Mouse (Mus musculus): ENCODE measurements at regions not wholly inside any gene's neighbourhood (a gene's known extent, or its start where the extent isn't known, plus 50 kb on each side); places are given as distances from the start of the nearest gene placed in this dataset.

DNA sequence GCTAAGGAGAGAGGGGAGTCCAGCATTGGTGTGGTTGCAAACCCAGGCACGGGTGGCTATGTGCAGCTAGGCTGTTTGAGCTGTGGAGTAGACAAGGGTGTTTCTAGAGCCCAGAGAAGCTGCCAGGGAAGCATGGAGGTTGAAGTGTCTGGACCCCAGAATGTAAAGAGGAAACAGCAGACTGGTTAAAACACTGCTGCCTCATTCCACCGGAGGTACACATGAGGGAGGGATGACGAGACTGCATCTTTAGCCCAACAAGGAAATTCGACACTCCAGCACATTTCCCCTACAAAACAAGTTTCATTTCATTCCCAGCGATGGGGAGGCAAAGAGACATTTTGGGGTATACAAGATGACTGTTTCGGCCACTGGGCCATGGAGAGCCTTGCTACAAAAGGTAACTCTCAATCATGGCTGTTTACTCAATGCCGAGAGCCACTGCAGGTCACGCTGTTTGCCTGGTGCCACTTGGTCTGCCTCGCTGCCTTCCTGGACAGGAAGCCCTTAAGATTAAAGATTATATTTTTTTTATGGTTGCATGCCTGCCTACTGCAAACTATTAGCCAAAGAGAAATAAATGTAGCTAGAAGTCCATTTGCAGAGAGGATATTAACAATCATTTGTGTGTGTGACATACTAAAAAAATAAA, 176.9 kb upstream of the Arglu1 start:
- ATAC-seq (replicated peaks; ENCODE audit: low FRiP score, low TSS enrichment, poor library complexity, severe bottlenecking): no peak

DNA sequence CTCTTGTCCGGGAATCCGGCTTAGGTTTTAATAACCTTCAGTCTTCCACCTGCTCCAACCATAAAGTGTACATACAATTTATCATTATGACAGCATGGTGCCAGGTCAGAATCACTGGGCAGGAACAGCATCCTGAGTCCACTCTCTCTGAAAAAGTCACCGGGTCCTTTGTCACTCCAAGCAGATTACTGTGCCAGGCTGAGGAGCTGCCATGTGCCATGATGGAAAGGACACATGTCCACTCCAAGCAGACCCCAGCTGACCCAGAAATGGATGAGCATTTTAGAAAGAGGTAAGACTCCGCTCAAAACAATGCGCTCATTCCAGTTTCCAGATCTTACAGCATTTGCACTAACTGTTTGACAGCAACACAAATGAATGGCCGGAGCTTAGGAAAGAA, 172.4 kb upstream of the Arglu1 start:
- no peak for ATAC-seq (replicated peaks; ENCODE audit: low FRiP score, low TSS enrichment, poor library complexity, severe bottlenecking)

- ATAC-seq (replicated peaks; ENCODE audit: low FRiP score, low TSS enrichment, poor library complexity, severe bottlenecking): no peak
Measured at GRCm38 (mm10) chr8:8861331-8861940, 171.1 kb upstream of the Arglu1 start.

DNA sequence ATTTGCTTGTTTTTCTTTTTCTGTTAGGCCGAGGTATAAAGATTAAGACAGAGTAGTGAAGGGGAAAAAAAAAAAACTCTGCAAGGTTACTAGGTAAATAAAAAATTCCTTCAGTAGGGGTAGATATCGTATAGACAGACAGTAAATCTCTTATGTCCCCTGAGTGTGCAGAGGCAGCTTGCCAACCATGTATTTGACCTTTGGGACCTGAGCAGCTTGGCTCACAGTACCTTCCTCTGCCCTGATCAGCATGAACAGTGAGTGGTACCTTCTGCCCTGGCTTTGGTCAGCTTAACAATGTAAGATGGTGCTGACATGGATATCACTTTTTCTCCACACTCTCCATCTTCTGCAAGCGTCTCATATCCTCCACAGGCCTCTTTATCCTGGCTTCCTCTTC, 168.3 kb upstream of the Arglu1 start:
- no peak for ATAC-seq (replicated peaks; ENCODE audit: low FRiP score, low TSS enrichment, poor library complexity, severe bottlenecking)

DNA sequence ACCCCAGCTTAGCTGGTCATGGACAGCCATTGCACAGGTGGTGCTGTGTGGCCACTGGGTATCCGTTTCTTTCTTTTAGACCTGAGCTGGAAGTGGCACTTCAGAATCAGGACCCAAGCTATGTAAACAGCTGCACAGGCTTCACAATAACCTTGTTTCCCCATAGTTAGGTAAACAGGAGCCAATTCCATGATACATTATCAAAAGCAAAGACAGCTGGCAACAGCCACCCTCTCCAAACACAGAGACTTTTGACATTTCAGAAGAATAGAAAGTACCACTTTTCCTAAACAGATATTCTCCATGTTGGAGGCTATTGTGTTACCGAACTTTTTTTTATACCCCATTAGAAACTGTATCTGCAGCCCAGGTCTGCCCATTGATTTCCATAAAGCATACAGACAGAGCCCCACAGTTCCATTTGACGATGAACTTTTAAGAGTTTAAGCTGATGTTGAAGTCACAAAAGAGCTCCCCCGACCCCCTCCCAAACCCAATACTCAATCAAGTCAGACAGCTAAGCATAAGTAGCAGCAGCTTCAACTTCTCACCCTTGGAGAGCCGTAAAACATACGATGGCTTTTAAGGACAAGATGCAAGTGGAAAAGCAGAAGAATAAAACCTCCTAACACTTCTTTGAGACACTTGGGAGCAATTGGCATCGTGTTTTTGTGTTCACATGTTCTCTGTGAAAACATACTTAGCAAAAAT, 162.5 kb upstream of the Arglu1 start:
- ATAC-seq (replicated peaks; ENCODE audit: low FRiP score, low TSS enrichment, poor library complexity, severe bottlenecking): no peak

DNA sequence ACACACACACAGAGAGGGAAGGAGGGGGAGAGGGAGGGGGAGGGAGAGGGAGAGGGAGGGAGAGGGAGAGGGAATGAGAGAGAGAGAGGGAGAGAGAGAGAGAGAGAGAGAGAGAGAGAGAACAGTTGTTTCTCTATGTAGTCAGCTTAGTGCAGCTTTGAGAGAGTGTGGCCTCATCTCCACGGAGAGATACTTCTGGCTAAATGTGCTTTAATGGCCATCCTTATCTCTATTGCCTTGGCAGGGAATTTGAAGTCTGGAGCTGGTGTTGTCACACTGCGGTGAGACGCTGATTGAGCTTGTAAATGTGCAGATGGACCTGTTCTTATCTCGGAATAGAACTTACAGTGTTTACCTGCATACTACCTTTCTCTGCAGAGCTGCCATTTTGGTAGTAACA, 160.9 kb upstream of the Arglu1 start:
- ATAC-seq (replicated peaks; ENCODE audit: low FRiP score, low TSS enrichment, poor library complexity, severe bottlenecking): no peak

DNA sequence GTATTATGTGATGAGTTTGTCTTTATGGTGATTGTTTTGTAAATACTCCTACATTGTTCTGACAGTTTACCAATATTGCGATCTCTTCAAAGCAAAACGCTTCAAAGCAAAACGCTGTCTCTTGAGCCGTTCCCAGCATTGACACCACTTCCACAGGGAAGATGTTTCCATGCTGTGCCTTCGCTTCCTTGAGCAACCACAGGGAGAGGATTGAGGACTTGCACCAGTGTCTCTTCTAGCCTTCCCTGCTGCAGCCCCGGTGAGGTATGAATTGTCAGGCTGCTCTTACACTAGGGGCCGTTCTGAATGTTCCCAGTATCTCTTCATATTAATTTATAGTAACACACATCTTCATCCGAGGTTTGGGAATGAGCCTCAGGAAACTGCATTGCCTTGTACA, 160.4 kb upstream of the Arglu1 start:
- no peak for ATAC-seq (replicated peaks; ENCODE audit: low FRiP score, low TSS enrichment, poor library complexity, severe bottlenecking)

DNA sequence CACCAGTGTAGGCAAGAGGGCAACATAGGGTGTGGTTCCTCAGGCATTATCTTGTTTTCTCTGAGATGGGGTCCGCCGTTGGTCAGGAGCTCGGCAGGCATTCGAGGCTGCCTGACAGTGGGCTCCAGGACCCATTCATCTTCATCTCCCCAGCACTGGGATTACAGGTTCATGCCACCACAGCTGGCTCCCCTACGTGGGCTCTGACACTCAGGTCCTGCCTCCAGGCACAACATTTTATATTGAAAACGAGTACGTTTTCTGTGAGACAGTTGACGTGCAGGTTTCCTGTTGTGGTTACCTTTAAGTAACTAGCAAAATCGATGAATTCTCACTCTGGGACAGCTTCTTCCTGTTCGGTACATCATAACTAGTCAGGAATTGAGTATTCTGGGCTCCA, 157.3 kb upstream of the Arglu1 start:
- ATAC-seq (replicated peaks; ENCODE audit: low FRiP score, low TSS enrichment, poor library complexity, severe bottlenecking): no peak

DNA sequence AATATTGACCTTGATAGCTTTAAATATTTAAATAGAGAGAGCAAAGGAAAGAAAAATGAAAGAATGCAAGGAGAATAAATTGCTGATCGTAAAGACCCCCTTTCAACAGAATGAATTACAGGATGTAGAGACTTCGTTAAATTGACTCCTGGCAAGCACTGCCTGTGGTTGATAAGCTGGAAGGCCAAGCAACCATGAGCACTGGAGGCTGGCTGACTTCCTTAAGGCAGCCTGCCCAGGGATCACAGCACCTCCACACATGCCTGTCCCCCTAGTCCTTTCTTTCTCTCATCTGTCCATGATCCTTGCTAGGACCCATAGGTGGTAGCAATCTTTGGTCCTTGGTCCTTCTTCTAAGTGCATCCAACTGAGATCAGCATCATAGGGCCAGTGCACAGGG, 152.0 kb upstream of the Arglu1 start:
- no peak for ATAC-seq (replicated peaks; ENCODE audit: low FRiP score, low TSS enrichment, poor library complexity, severe bottlenecking)

DNA sequence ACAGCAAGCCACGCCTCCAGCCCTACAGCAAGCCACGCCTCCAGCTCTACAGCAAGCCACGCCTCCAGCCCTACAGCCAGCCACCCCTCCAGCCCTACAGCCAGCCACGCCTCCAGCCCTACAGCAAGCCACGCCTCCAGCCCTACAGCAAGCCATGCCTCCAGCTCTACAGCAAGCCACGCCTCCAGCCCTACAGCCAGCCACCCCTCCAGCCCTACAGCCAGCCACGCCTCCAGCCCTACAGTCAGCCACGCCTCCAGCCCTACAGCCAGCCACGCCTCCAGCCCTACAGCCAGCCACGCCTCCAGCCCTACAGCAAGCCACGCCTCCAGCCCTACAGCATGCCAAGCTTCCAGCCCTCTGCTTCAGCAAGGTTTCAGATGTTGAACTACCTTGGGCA, 145.8 kb upstream of the Arglu1 start:
- ATAC-seq (replicated peaks; ENCODE audit: low FRiP score, low TSS enrichment, poor library complexity, severe bottlenecking): peak; percentile 80

DNA sequence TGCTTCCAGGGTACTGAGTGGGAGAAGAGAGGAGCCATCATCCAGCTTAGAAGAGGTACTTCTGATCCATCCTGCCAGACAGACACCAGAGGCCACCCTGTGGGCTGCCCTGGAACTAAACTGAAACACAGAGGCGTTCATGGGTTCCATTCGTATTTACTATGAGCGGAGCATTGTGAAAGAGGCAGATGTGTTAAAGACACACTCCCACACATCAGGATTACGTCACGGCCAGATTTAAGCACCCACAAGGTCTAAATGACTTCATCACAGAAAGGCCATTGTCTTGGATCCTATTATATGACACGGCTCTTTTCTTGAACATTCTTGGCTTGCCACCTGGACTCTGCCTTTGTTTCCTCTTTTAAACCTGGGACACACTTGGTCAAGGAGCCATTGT, 141.0 kb upstream of the Arglu1 start:
- ATAC-seq (replicated peaks; ENCODE audit: low FRiP score, low TSS enrichment, poor library complexity, severe bottlenecking): no peak

GRCm38 (mm10) chr8:8829230-8829629, 138.9 kb upstream of the Arglu1 start:
- no peak for ATAC-seq (replicated peaks; ENCODE audit: low FRiP score, low TSS enrichment, poor library complexity, severe bottlenecking)

DNA sequence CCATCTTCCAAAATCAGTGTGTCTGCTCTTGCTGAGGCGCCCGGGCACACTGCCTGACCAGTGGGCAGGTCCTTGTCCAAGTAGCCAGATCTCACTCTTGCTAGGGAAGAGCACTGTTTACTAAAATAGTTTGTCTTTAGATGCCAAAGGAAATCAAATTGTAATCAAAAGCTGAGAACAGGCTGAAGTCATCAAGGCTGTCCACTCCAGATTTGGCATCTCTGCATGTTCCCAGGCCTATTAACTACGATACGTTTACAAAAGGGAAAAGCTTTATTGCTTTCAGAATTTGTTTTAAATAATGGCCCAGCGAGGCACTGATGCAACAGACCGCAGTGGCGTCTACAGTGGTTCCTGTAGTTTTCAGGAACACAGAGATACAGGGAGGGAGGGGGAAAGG, 137.2 kb upstream of the Arglu1 start:
- ATAC-seq (replicated peaks; ENCODE audit: low FRiP score, low TSS enrichment, poor library complexity, severe bottlenecking): no peak

GRCm38 (mm10) chr8:8826801-8827200, 136.5 kb upstream of the Arglu1 start:
- ATAC-seq (replicated peaks; ENCODE audit: low FRiP score, low TSS enrichment, poor library complexity, severe bottlenecking): no peak

GRCm38 (mm10) chr8:8824886-8825285, 134.6 kb upstream of the Arglu1 start:
- no peak for ATAC-seq (replicated peaks; ENCODE audit: low FRiP score, low TSS enrichment, poor library complexity, severe bottlenecking)

- ATAC-seq (replicated peaks; ENCODE audit: low FRiP score, low TSS enrichment, poor library complexity, severe bottlenecking): no peak
Measured at GRCm38 (mm10) chr8:8821119-8821518, 130.8 kb upstream of the Arglu1 start.

- ATAC-seq (replicated peaks; ENCODE audit: low FRiP score, low TSS enrichment, poor library complexity, severe bottlenecking): no peak
Measured at GRCm38 (mm10) chr8:8820614-8821013, 130.3 kb upstream of the Arglu1 start.

- no peak for ATAC-seq (replicated peaks; ENCODE audit: low FRiP score, low TSS enrichment, poor library complexity, severe bottlenecking)
Measured at GRCm38 (mm10) chr8:8819233-8819931, 129.1 kb upstream of the Arglu1 start.

GRCm38 (mm10) chr8:8812807-8813167, 122.5 kb upstream of the Arglu1 start:
- ATAC-seq (replicated peaks; ENCODE audit: low FRiP score, low TSS enrichment, poor library complexity, severe bottlenecking): no peak

DNA sequence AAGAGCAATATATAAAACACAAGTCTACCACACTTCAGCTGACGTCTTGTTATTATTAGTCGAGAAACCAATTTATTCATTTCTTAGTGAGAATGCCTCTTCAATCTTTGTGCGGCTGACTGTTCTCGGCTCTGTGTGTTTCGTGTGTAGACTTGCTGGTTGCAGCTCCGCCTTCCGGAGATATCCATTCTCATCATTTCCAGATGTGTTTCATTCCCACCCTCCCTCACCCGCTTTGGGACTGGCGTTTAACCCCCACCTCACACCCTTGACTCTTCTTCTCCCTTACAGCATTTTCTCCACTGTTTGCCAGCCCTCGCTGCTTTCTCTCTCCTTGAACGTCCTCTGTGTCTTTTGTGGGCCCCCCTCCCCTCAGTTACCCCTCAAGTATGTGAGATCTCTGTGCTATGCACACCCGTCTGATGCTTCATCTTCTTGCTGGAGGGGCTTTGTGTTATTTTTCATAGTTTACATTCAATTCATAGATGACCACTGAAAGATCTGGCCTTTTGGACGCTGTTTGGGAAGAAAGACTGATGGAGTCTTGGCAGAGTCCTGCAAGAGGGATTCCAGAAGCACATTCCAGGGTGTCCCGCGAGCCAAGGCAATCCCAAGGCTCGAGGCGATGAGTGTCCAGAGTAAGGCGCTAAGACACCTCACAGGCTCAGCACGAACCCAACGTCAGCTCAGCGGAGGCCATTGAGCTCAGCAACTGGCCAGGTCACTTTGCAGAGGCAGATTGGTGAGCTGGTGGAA, 121.9 kb upstream of the Arglu1 start:
- no peak for ATAC-seq (replicated peaks; ENCODE audit: low FRiP score, low TSS enrichment, poor library complexity, severe bottlenecking)
